Mouse (Mus musculus): ENCODE data around the gene Nusap1. TPM values are rescaled to one million over a fixed set of nuclear protein-coding genes. Genes with fewer than 3 reads are reported as not detected.
A peak's percentile ranks its signal among the peaks of the same experiment; 100 is the strongest.
"Not testable (repeated sequence)": the region's sequence is repeated elsewhere in the genome, so short reads cannot be mapped to it uniquely, and the experiment has no call there.

Nusap1 gene
- polyA plus RNA-seq, 1 experiment = not detected

DNA sequence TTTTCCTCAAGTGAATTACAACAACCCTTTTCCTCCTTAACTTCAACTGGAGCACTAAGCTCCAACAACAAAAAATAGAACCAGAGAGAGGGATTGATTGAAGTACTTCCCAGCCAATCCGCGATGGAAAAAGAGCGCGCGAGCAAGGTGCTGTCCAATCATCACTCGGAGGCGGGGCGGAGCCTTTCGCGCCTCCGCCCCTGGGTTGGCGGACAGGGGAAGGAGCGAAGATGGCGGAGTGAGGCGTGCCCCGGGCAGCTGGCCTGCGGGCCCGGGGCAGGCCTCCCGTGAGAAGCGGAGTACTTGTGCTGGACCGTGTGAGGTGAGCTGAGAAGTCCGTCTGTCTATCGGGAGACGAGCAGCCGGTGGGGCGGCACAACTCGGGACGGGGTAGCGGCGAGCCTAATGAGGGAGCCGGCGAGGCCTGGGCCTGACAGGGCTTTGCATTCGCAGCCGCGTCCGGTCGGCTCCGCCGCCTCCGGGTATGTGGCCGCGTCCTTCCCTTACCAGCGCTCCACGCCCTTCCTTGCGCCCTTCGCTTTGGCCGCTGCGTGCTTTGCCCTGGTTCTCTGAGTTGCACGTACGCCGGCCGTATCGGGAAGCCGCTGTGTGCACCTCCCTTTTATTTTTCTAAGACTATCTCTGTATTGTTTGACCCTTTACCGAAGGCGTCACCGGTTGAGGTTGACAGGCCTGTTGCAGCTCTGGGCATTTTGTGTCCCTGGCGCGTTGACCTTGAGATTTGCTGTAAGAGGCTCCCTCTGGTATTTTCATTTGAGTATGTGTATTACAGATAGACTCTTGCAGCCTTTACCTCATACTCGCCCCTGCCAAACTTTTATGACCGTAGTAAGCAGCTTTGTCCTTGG lies 23.8 kb upstream of the Nusap1 start:
- WGBS = under 1% methylated on average over 61 of the region's 61 CpGs
- H3K4me3 ChIP-seq (ENCODE audit: insufficient read depth, low read depth, low read length) = peak overlapping the region; percentile 84
- peak overlapping the region; percentile 86 for H3K27ac ChIP-seq (ENCODE audit: insufficient read depth, low read depth, low read length)
- TF ChIP-seq POLR2A (IDR thresholded peaks at IDR 0.05; ENCODE audit: insufficient read depth, low read depth, low read length) = peak; percentile 91
- TF ChIP-seq CTCF (IDR thresholded peaks at IDR 0.05; ENCODE audit: insufficient read depth, low read depth, low read length) = no peak
- peaks cover 6% of the 10 kb centered on the region; the same call in 1 of the 2 replicates for H3K4me1 ChIP-seq (ENCODE audit: control insufficient read depth, insufficient read depth, low read length)

DNA sequence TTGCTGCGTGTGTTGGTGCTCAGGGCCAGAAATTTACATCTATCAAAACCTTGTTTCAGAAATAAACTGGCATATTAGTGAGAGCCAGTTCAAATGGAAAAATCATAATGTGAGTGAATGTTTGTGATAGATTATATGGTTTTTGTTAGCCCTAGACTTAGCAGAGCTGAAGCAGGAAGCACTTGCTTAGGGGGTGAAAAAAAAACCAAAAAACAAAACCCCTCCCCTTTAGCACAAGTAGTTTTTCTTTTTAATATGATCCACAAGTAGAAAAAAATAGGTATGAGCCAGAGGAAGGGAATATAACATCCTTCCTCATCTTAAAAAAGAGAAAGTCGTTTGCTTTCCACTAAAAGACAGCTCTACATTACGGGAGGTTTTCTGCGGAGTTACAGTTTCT lies 22.8 kb upstream of the Nusap1 start:
- H3K4me3 ChIP-seq (ENCODE audit: insufficient read depth, low read depth, low read length) = no peak overlapping the region
- 11% methylated on average over 4 of the region's 4 CpGs for WGBS
- TF ChIP-seq POLR2A (IDR thresholded peaks at IDR 0.05; ENCODE audit: insufficient read depth, low read depth, low read length) (no peak), CTCF (IDR thresholded peaks at IDR 0.05; ENCODE audit: insufficient read depth, low read depth, low read length) (no peak)
- H3K4me1 ChIP-seq (ENCODE audit: control insufficient read depth, insufficient read depth, low read length) = peaks cover 8% of the 10 kb centered on the region; the same call in 1 of the 2 replicates
- H3K27ac ChIP-seq (ENCODE audit: insufficient read depth, low read depth, low read length) = no peak overlapping the region

DNA sequence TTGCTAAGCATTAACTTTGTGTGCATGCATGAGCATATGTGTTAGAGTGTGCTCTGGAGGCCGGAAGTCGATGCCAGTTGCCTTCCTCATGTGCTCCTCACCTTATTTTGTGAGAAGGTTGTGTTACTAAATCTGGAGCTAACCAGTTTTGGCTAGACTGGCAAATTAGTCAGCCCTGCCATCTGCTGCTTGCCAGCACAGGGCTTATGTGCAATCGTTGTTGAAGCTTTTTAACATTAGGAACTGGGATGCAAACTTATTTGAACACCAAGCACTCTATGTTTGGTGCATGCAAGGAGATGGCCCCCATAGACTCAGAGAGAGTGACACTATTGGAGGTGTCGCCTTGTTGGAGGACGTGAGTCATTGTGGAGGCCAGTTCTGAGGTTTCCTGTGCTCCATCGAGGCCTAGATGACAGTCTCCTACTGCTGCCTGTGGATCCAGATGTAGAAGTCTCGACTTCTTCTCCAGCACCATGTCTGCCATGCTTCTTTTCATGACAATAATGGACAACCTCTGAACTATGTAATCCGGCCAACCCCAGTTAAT lies 21.2 kb upstream of the Nusap1 start:
- H3K4me3 ChIP-seq (ENCODE audit: insufficient read depth, low read depth, low read length) = no peak overlapping the region
- peaks cover 12% of the 10 kb centered on the region for H3K4me1 ChIP-seq (ENCODE audit: control insufficient read depth, insufficient read depth, low read length)
- TF ChIP-seq CTCF (IDR thresholded peaks at IDR 0.05; ENCODE audit: insufficient read depth, low read depth, low read length) = no peak
- TF ChIP-seq POLR2A (IDR thresholded peaks at IDR 0.05; ENCODE audit: insufficient read depth, low read depth, low read length) = no peak
- no peak overlapping the region for H3K27ac ChIP-seq (ENCODE audit: insufficient read depth, low read depth, low read length)
- WGBS = 66% methylated on average over 8 of the region's 8 CpGs

DNA sequence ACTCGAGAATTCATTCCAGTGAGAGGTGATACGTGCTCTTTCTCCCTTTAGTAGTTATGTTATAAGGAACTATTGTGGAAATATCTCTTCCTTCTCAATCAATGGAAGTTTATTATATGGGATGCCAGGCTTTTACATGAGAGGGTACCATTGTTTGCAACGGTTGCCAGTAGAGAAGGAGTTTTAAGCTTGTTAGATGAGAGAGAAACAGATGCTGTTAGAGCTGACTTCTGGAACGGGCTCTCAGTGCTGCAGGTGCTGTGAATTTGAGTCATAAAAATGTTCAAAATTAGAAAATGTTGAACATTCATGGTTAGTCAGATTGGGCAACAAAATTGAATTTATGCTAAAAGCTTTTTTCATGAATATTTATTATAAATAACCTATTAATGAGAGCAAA lies 17.1 kb upstream of the Nusap1 start:
- TF ChIP-seq POLR2A (IDR thresholded peaks at IDR 0.05; ENCODE audit: insufficient read depth, low read depth, low read length) = no peak
- no peak for TF ChIP-seq CTCF (IDR thresholded peaks at IDR 0.05; ENCODE audit: insufficient read depth, low read depth, low read length)
- H3K27ac ChIP-seq (ENCODE audit: insufficient read depth, low read depth, low read length) = no peak overlapping the region
- no peak overlapping the region for H3K4me3 ChIP-seq (ENCODE audit: insufficient read depth, low read depth, low read length)
- 45% methylated on average over 4 of the region's 4 CpGs for WGBS
- peaks cover 12% of the 10 kb centered on the region for H3K4me1 ChIP-seq (ENCODE audit: control insufficient read depth, insufficient read depth, low read length)

DNA sequence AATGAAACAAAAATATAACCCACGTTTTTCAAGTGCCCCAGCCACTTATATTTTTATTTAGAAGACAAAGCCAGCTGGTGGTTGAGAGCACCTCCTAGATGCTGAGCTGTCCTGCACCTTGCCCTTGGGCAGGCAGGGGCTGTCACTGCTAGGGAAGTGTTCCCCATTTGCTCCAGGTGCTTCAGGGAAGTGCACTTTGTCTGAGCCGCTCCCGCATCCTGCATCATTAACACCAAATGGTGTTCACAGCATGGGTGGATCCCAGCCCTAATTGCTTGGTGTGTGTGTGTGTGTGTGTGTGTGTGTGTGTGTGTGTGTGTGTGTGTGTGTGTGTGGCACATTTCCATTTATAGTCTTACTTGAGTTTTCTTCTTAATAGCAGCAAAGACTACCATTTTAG lies 16.5 kb upstream of the Nusap1 start:
- 26% methylated on average over 3 of the region's 3 CpGs for WGBS
- not testable (repeated sequence) for H3K27ac ChIP-seq (ENCODE audit: insufficient read depth, low read depth, low read length); H3K4me3 ChIP-seq (ENCODE audit: insufficient read depth, low read depth, low read length)
- H3K4me1 ChIP-seq (ENCODE audit: control insufficient read depth, insufficient read depth, low read length) = peaks cover 12% of the 10 kb centered on the region

DNA sequence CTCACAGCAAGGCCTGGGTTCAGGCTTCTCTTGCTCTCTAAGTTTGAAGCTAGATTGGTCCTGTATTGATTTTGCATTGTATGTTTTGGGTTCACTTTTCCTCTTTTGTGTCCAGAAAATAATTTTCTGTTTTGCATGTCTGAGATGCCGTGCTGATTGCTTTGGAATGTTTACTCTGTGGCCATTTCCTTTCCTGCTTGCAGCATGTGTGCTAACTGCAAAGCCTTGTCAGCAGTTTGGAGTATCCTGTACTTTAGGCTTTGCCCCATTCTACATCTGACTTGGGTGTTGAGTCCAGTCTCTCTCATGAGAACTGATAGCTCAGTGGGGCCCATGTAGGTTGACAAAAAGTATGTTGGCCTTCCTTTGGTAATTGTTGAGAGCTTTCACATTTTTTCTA lies 15.6 kb upstream of the Nusap1 start:
- Histone ChIP-seq H3K4me1 (ENCODE audit: control insufficient read depth, insufficient read depth, low read length) (peaks cover 6% of the 10 kb centered on the region), H3K27ac (ENCODE audit: insufficient read depth, low read depth, low read length) (no peak overlapping the region), H3K4me3 (ENCODE audit: insufficient read depth, low read depth, low read length) (no peak overlapping the region)
- no peak for TF ChIP-seq CTCF (IDR thresholded peaks at IDR 0.05; ENCODE audit: insufficient read depth, low read depth, low read length)
- TF ChIP-seq POLR2A (IDR thresholded peaks at IDR 0.05; ENCODE audit: insufficient read depth, low read depth, low read length) = no peak
- WGBS = 68% methylated on average over 1 of the region's 1 CpGs

DNA sequence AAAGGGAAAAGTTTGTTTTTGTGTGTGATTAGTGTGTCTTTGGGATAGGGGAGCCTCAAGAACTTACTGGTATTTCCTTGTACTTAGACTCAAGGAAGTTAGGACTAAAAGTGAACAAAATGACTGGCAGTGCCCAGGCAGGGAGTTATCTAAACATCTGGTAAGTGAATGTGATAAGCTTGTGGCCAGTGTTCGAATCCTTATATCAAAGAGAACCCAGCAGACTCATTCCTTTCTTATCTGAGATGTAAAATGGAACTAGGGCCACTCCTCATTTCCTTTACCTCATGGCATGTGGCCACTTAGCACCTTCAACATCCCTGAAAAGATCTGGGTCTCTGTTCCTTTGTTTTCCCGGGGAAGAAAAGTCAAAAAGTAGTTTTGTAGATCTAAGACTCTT lies 14.2 kb upstream of the Nusap1 start:
- WGBS = 78% methylated on average over 2 of the region's 2 CpGs

DNA sequence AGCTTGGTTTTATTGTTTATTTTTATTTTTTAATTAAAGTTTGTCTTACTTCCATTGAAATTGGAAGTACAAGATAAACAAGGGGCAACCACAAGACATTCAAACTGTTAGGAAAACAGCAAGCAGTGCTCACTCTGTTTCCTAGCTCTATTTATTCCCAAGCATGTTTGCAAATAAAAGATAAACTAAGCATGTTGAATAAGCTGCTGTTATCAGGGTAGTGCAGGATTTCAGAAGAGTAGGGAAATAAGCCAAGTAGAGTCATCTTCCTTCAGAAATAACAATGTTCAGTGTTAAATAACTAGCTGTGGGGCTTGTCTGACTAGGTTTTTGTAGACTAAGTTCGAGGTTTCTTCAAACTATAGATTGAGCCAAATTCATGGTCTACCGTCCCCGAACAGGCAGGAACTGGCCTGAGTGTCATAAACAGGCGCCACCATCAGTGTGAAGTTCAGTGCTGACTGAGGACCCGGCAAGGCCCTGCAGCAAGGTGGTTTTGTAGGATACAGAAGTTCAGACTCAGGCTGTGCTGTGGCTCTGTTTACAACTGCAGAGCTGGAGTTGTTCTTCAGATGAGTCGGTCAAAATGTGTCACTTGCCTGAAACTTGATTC lies 12.6 kb upstream of the Nusap1 start:
- no peak overlapping the region for H3K27ac ChIP-seq (ENCODE audit: insufficient read depth, low read depth, low read length)
- no peak overlapping the region for H3K4me3 ChIP-seq (ENCODE audit: insufficient read depth, low read depth, low read length)
- H3K4me1 ChIP-seq (ENCODE audit: control insufficient read depth, insufficient read depth, low read length) = peaks cover 4% of the 10 kb centered on the region
- WGBS = 88% methylated on average over 6 of the region's 6 CpGs
- no peak for TF ChIP-seq CTCF (IDR thresholded peaks at IDR 0.05; ENCODE audit: insufficient read depth, low read depth, low read length)
- TF ChIP-seq POLR2A (IDR thresholded peaks at IDR 0.05; ENCODE audit: insufficient read depth, low read depth, low read length) = no peak

More for the DNA sequence above, 14.2 kb upstream of the Nusap1 start:
- Histone ChIP-seq H3K4me1 (ENCODE audit: control insufficient read depth, insufficient read depth, low read length) (peaks cover 6% of the 10 kb centered on the region), H3K27ac (ENCODE audit: insufficient read depth, low read depth, low read length) (no peak overlapping the region), H3K4me3 (ENCODE audit: insufficient read depth, low read depth, low read length) (no peak overlapping the region)
- TF ChIP-seq POLR2A (IDR thresholded peaks at IDR 0.05; ENCODE audit: insufficient read depth, low read depth, low read length) (no peak), CTCF (IDR thresholded peaks at IDR 0.05; ENCODE audit: insufficient read depth, low read depth, low read length) (no peak)

DNA sequence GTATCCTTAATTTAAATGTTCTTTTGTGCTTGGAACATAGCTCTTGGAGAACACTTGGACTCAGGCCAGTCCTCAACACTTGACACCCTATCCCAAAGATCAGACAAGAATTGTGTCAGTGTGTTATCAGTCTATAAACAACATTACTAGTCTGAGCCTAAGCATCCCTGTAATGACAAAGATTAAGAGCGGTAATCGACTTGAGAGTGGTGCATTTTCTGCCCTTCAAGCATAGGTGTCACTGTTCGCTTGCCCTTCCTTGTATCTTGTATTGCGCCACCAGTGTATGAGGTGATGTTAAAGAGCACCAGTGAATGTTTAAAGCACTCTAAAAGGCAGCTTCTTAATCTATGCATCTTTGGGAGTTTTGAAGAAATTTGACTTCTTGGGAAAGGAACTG lies 11.1 kb upstream of the Nusap1 start:
- H3K4me3 ChIP-seq (ENCODE audit: insufficient read depth, low read depth, low read length) = no peak overlapping the region
- no peak for TF ChIP-seq CTCF (IDR thresholded peaks at IDR 0.05; ENCODE audit: insufficient read depth, low read depth, low read length)
- TF ChIP-seq POLR2A (IDR thresholded peaks at IDR 0.05; ENCODE audit: insufficient read depth, low read depth, low read length) = no peak
- no peak overlapping the region for H3K27ac ChIP-seq (ENCODE audit: insufficient read depth, low read depth, low read length)
- WGBS = 94% methylated on average over 4 of the region's 4 CpGs
- H3K4me1 ChIP-seq (ENCODE audit: control insufficient read depth, insufficient read depth, low read length) = no peaks in the 10 kb centered on the region

Data from olfactory bulb, adult 2 months (tissue).